Comparison of ENCODE assay signal across 20 mouse cellular contexts in genomic region chr11:63040002-63040661, GRCm38 (mm10). TPM values are rescaled to one million over a fixed set of nuclear protein-coding genes. Genes with fewer than 3 reads are reported as not detected.
DNase-seq lines count a peak whose midpoint lies in the region; ATAC-seq and TF ChIP-seq lines count a peak whose summit lies in the region.
"Had no signal": no experiment of that assay in that cellular context is flagged by ENCODE, and none has a peak within 500 bp of the region (broad histone marks: within the 10 kb centered on the region; RNA-seq: fewer than 3 reads in every experiment).

No protein-coding gene starts in this region.

- no peaks in the 10 kb centered on the region for H3K9me3 ChIP-seq in heart, embryonic 10.5 days
- no peaks in the 10 kb centered on the region for H3K9me3 ChIP-seq in stomach, embryonic 16.5 days (replicated peaks; ENCODE audit: control insufficient read depth, low read length)
- no peaks in the 10 kb centered on the region for H3K9me3 ChIP-seq in stomach, postnatal 0 days (ENCODE audit: control insufficient read depth, low read length)
- no peaks in the 10 kb centered on the region for H3K9me3 ChIP-seq in intestine, embryonic 16.5 days (ENCODE audit: control insufficient read depth, low read length)
- no peaks in the 10 kb centered on the region for H3K9me3 ChIP-seq in forebrain, embryonic 16.5 days (ENCODE audit: control insufficient read depth, low read length)

- peak overlapping the region; percentile 1; the same call in 1 of the 2 replicates for H3K27ac ChIP-seq in heart, embryonic 10.5 days
- H3K27ac ChIP-seq in stomach, embryonic 16.5 days (ENCODE audit: low read length): no peak overlapping the region
- no peak overlapping the region for H3K27ac ChIP-seq in stomach, postnatal 0 days (replicated peaks)
- H3K27ac ChIP-seq in intestine, embryonic 16.5 days (ENCODE audit: low read length): peak overlapping the region; percentile 65
- no peak overlapping the region for H3K27ac ChIP-seq in forebrain, embryonic 16.5 days (ENCODE audit: low read length)
- H3K27ac ChIP-seq: hindbrain, postnatal 0 days had no signal

- 71% methylated on average over 12 of the region's 12 CpGs for WGBS in heart, embryonic 10.5 days
- WGBS in stomach, embryonic 16.5 days: 60% methylated on average over 12 of the region's 12 CpGs
- WGBS in stomach, postnatal 0 days: 70% methylated on average over 12 of the region's 12 CpGs
- 35% methylated on average over 12 of the region's 12 CpGs for WGBS in intestine, embryonic 16.5 days
- WGBS in forebrain, embryonic 16.5 days: 26% methylated on average over 12 of the region's 12 CpGs

- no peak overlapping the region for H3K4me3 ChIP-seq in heart, embryonic 10.5 days
- H3K4me3 ChIP-seq in stomach, embryonic 16.5 days (replicated peaks; ENCODE audit: low read length): no peak overlapping the region
- no peak overlapping the region for H3K4me3 ChIP-seq in stomach, postnatal 0 days (ENCODE audit: low read depth, low read length)
- H3K4me3 ChIP-seq in intestine, embryonic 16.5 days (ENCODE audit: low read length): no peak overlapping the region
- H3K4me3 ChIP-seq in forebrain, embryonic 16.5 days (replicated peaks; ENCODE audit: low read length): no peak overlapping the region
- H3K4me3 ChIP-seq: myocyte had no signal

- no peak for TF ChIP-seq CTCF in stomach, postnatal 0 days (IDR thresholded peaks at IDR 0.05; ENCODE audit: low read depth)

- peak; percentile 76 for DNase-seq in heart, embryonic 10.5 days (ENCODE audit: low spot score)
- DNase-seq in heart, adult 8-10 months (ENCODE audit: low spot score): no peak
- DNase-seq in stomach, postnatal 0 days (ENCODE audit: low spot score): no peak
- DNase-seq in lung, postnatal 14 days: no peak
- DNase-seq: B cell, adult 2 months; lung, embryonic 14.5 days; thymus, postnatal 14 days had no signal

- H3K36me3 ChIP-seq in heart, embryonic 10.5 days: no peaks in the 10 kb centered on the region
- no peaks in the 10 kb centered on the region for H3K36me3 ChIP-seq in stomach, embryonic 16.5 days (ENCODE audit: control insufficient read depth, insufficient read depth, low read length)
- H3K36me3 ChIP-seq in stomach, postnatal 0 days (ENCODE audit: control insufficient read depth, insufficient read depth, low read length): no peaks in the 10 kb centered on the region
- H3K36me3 ChIP-seq in intestine, embryonic 16.5 days (ENCODE audit: control insufficient read depth, insufficient read depth, low read length): no peaks in the 10 kb centered on the region
- H3K36me3 ChIP-seq in forebrain, embryonic 16.5 days (ENCODE audit: control insufficient read depth, insufficient read depth): no peaks in the 10 kb centered on the region

- TF ChIP-seq EP300 in stomach, postnatal 0 days (optimal IDR thresholded peaks at IDR 0.05): no peak

- peaks cover 5% of the 10 kb centered on the region for H3K4me1 ChIP-seq in heart, embryonic 10.5 days
- peaks cover 2% of the 10 kb centered on the region; the same call in 1 of the 2 replicates for H3K4me1 ChIP-seq in stomach, embryonic 16.5 days (ENCODE audit: control insufficient read depth, insufficient read depth, low read length)
- H3K4me1 ChIP-seq in stomach, postnatal 0 days (replicated peaks; ENCODE audit: control insufficient read depth, insufficient read depth): no peaks in the 10 kb centered on the region
- peaks cover 30% of the 10 kb centered on the region for H3K4me1 ChIP-seq in intestine, embryonic 16.5 days (ENCODE audit: control insufficient read depth, insufficient read depth, low read length)
- no peaks in the 10 kb centered on the region for H3K4me1 ChIP-seq in forebrain, embryonic 16.5 days (replicated peaks; ENCODE audit: control insufficient read depth, insufficient read depth, low read length)

- no peaks in the 10 kb centered on the region for H3K27me3 ChIP-seq in heart, embryonic 10.5 days (ENCODE audit: insufficient read depth, poor library complexity, severe bottlenecking)
- H3K27me3 ChIP-seq in stomach, embryonic 16.5 days (ENCODE audit: control insufficient read depth, insufficient read depth, low read length): no peaks in the 10 kb centered on the region
- no peaks in the 10 kb centered on the region for H3K27me3 ChIP-seq in stomach, postnatal 0 days (ENCODE audit: control insufficient read depth, insufficient read depth, low read length)
- H3K27me3 ChIP-seq in intestine, embryonic 16.5 days (replicated peaks; ENCODE audit: control insufficient read depth, insufficient read depth, low read length): no peaks in the 10 kb centered on the region
- no peaks in the 10 kb centered on the region for H3K27me3 ChIP-seq in forebrain, embryonic 16.5 days (replicated peaks; ENCODE audit: control insufficient read depth, insufficient read depth, low read length)

- peak; percentile 47; the same call in 1 of the 2 replicates for ATAC-seq in stomach, embryonic 16.5 days (ENCODE audit: insufficient read depth, low FRiP score)
- ATAC-seq in stomach, postnatal 0 days (ENCODE audit: low FRiP score, low TSS enrichment): no peak
- peak; percentile 83 for ATAC-seq in intestine, embryonic 16.5 days
- ATAC-seq in frontal cortex, adult (ENCODE audit: low TSS enrichment): no peak
- ATAC-seq in forebrain, embryonic 16.5 days: no peak
- ATAC-seq: forebrain, embryonic 14.5 days; hindbrain, postnatal 0 days had no signal

- H3K9ac ChIP-seq in stomach, embryonic 16.5 days (ENCODE audit: low read length): no peak overlapping the region
- no peak overlapping the region for H3K9ac ChIP-seq in stomach, postnatal 0 days (ENCODE audit: low read length)
- peak overlapping the region; percentile 40; the same call in 1 of the 2 replicates for H3K9ac ChIP-seq in intestine, embryonic 16.5 days (ENCODE audit: low read depth, low read length)
- H3K9ac ChIP-seq in forebrain, embryonic 16.5 days (replicated peaks; ENCODE audit: low read depth, low read length): no peak overlapping the region
- H3K9ac ChIP-seq: lung, embryonic 14.5 days had no signal

- H3K4me2 ChIP-seq in stomach, embryonic 16.5 days (ENCODE audit: low read depth, low read length): no peak overlapping the region
- no peak overlapping the region for H3K4me2 ChIP-seq in stomach, postnatal 0 days (replicated peaks; ENCODE audit: low read depth)
- peak overlapping the region; percentile 16; the same call in 1 of the 2 replicates for H3K4me2 ChIP-seq in intestine, embryonic 16.5 days (ENCODE audit: low read depth, low read length)
- no peak overlapping the region for H3K4me2 ChIP-seq in forebrain, embryonic 16.5 days (ENCODE audit: low read length)
- H3K4me2 ChIP-seq: lung, embryonic 14.5 days had no signal

RNA-seq across cellular contexts. Expression of gene Tekt3, which starts 21.3 kb away (rescaled TPM):
- not detected in 2 replicates for polyA plus RNA-seq in heart, embryonic 10.5 days (2016; fragmentation: Nextera tagmentation; extraction: Ambion mirVana)
- total RNA-seq in heart, adult 8-10 months (2022): not detected
- polyA plus RNA-seq in stomach, embryonic 16.5 days (2015; fragmentation: Nextera tagmentation; extraction: Ambion mirVana): not detected in 2 replicates
- not detected in 2 replicates for polyA plus RNA-seq in stomach, postnatal 0 days (2015; fragmentation: Nextera tagmentation; extraction: Ambion mirVana)
- polyA plus RNA-seq in intestine, embryonic 16.5 days (2015; fragmentation: Nextera tagmentation; extraction: Ambion mirVana): not detected in 2 replicates
- not detected in 2 replicates for polyA plus RNA-seq in forebrain, embryonic 16.5 days (2015; fragmentation: Nextera tagmentation; extraction: Ambion mirVana)
- total RNA-seq: adrenal gland, adult 18-20 months; layer of hippocampus, adult 18-20 months; left cerebral cortex, postnatal 10 days; megakaryocyte-erythroid progenitor cell, adult 5-6 weeks had no signal
- polyA plus RNA-seq: cortical plate, adult 2 months; forebrain, embryonic 14.5 days; heart, embryonic 14.5 days; hindbrain, postnatal 0 days; lung, embryonic 14.5 days; myocyte had no signal

Comparison
In these comparisons a context has a peak if more than half of its experiments do, and no peak if none do; other contexts are left out.
1. ATAC-seq: peak in stomach, embryonic 16.5 days (single experiment) and intestine, embryonic 16.5 days (single experiment); none in stomach, postnatal 0 days (single experiment), frontal cortex, adult (single experiment) and forebrain, embryonic 16.5 days (single experiment).
2. H3K27ac ChIP-seq: peak in heart, embryonic 10.5 days (single experiment) and intestine, embryonic 16.5 days (single experiment); none in stomach, embryonic 16.5 days (single experiment), stomach, postnatal 0 days (single experiment) and forebrain, embryonic 16.5 days (single experiment).